Mouse (Mus musculus) bone marrow macrophage, adult 2 months (primary cell): ENCODE data around the gene Usp21. TPM values are rescaled to one million over a fixed set of nuclear protein-coding genes. Genes with fewer than 3 reads are reported as not detected.

ENCODE experiments used
- H3K27ac ChIP-seq: 2 replicates; pipeline ENCODE4 v1.5.1; 2012; ENCODE audit warnings: low read depth, low read length; ENCODE audit not compliant: insufficient read depth
- H3K4me1 ChIP-seq: 2 replicates; pipeline ENCODE4 v1.6.1; 2012; ENCODE audit warnings: low read length; ENCODE audit not compliant: control insufficient read depth, insufficient read depth
- H3K4me3 ChIP-seq: 2 replicates; pipeline ENCODE4 v1.5.1; 2012; ENCODE audit warnings: mild to moderate bottlenecking, low read length, moderate library complexity; ENCODE audit not compliant: insufficient read depth
- CTCF ChIP-seq: IDR thresholded peaks from 2 replicates; pipeline ENCODE4 v1.5.1; 2012; ENCODE audit warnings: low read depth, mild to moderate bottlenecking, low read length, moderate library complexity
- POLR2A ChIP-seq: IDR thresholded peaks from 2 replicates; pipeline ENCODE4 v1.6.1; 2012; ENCODE audit warnings: mild to moderate bottlenecking, low read depth, low read length, borderline replicate concordance
- polyA plus RNA-seq: library from polyadenylated mRNA; stranded (reverse); fragments of >200 nt; gene quantifications from 2 replicates; pipeline ENCODE4 v1.2.4, GENCODE M21; 2012; ENCODE audit not compliant: missing spikeins, insufficient read depth, insufficient read length

Gene Usp21
- polyA plus RNA-seq, 1 experiment, result 45.1 TPM

- TF ChIP-seq POLR2A, result peak; percentile 68
- no peak for TF ChIP-seq CTCF
- H3K4me3 ChIP-seq, result peak within 1 kb of the TSS; percentile 71
- H3K4me1 ChIP-seq, result peaks cover 31% of the 10 kb centered on the region
- 0 out of 2 replicates have a peak within 1 kb of the TSS, but pooled peaks have one; percentile 7 for H3K27ac ChIP-seq
Observed at GRCm38 (mm10) chr1:171269848-171270572, 17.8 kb downstream of the Usp21 start, which contains the start of gene B4galt3. B4galt3 (plus strand) TSS chr1:171270328.

GRCm38 (mm10) chr1:171268341-171268740, 19.4 kb downstream of the Usp21 start:
- Histone ChIP-seq H3K4me1 (peaks cover 38% of the 10 kb centered on the region), H3K4me3 (no peak overlapping the region), H3K27ac (peak overlapping the region; percentile 45)
- TF ChIP-seq CTCF, result no peak
- no peak for TF ChIP-seq POLR2A

- TF ChIP-seq CTCF (no peak), POLR2A (no peak)
- Histone ChIP-seq H3K27ac (no peak overlapping the region), H3K4me3 (no peak overlapping the region), H3K4me1 (peaks cover 30% of the 10 kb centered on the region)
Observed at GRCm38 (mm10) chr1:171265971-171266744, 21.6 kb downstream of the Usp21 start.

GRCm38 (mm10) chr1:171263666-171264461, 23.9 kb downstream of the Usp21 start:
- peak overlapping the region; percentile 61 for H3K27ac ChIP-seq
- H3K4me1 ChIP-seq, result peaks cover 34% of the 10 kb centered on the region
- no peak overlapping the region for H3K4me3 ChIP-seq
- no peak for TF ChIP-seq POLR2A
- no peak for TF ChIP-seq CTCF

- H3K4me1 ChIP-seq, result peaks cover 30% of the 10 kb centered on the region
- TF ChIP-seq POLR2A (no peak), CTCF (no peak)
- H3K27ac ChIP-seq, result peak overlapping the region; percentile 69
- H3K4me3 ChIP-seq, result peak overlapping the region; percentile 34
Observed at GRCm38 (mm10) chr1:171263185-171263611, 24.6 kb downstream of the Usp21 start.

GRCm38 (mm10) chr1:171262594-171263130, 25.1 kb downstream of the Usp21 start:
- Histone ChIP-seq H3K4me1 (peaks cover 30% of the 10 kb centered on the region), H3K4me3 (peak overlapping the region; percentile 34), H3K27ac (peak overlapping the region; percentile 69)
- TF ChIP-seq POLR2A (no peak), CTCF (no peak)

- TF ChIP-seq POLR2A, result no peak
- TF ChIP-seq CTCF, result no peak
- peaks cover 28% of the 10 kb centered on the region for H3K4me1 ChIP-seq
- no peak overlapping the region for H3K4me3 ChIP-seq
- no peak overlapping the region for H3K27ac ChIP-seq
Observed at GRCm38 (mm10) chr1:171260316-171260715, 27.5 kb downstream of the Usp21 start.

- TF ChIP-seq CTCF (no peak), POLR2A (no peak)
- Histone ChIP-seq H3K4me1 (peaks cover 26% of the 10 kb centered on the region), H3K27ac (no peak overlapping the region), H3K4me3 (no peak overlapping the region)
Observed at GRCm38 (mm10) chr1:171258921-171259320, 28.9 kb downstream of the Usp21 start.

- no peak overlapping the region for H3K27ac ChIP-seq
- H3K4me3 ChIP-seq, result no peak overlapping the region
- TF ChIP-seq CTCF (no peak), POLR2A (no peak)
- H3K4me1 ChIP-seq, result peaks cover 22% of the 10 kb centered on the region
Observed at GRCm38 (mm10) chr1:171257781-171258180, 30.0 kb downstream of the Usp21 start.
